In genomic region chr10:42761901-42762669, GRCm38 (mm10) we compare ENCODE assay signal across 8 mouse cellular contexts. TPM values are rescaled to one million over a fixed set of nuclear protein-coding genes. Genes with fewer than 3 reads are reported as not detected.
DNase-seq lines count a peak whose midpoint lies in the region; ATAC-seq and TF ChIP-seq lines count a peak whose summit lies in the region.

No protein-coding gene starts in this region.

- POLR2A ChIA-PET in Patski (lab: Charles Lee), result interaction anchor here (0.6 kb wide), 1 partner anchor 26 kb away, joined by 3 read pairs; no protein-coding TSS in a partner anchor

- H3ac ChIP-seq in C2C12 (ENCODE audit: control insufficient read depth, insufficient read length, low read depth), result peak overlapping the region; percentile 90

- peak overlapping the region; percentile 95 for H3K27ac ChIP-seq in embryonic facial prominence, embryonic 12.5 days
- H3K27ac ChIP-seq in heart, embryonic 12.5 days (ENCODE audit: poor library complexity, severe bottlenecking), result peak overlapping the region; percentile 91
- peak overlapping the region; percentile 95 for H3K27ac ChIP-seq in kidney, postnatal 0 days
- peak overlapping the region; percentile 95 for H3K27ac ChIP-seq in neural tube, embryonic 13.5 days (replicated peaks)

- peak overlapping the region; percentile 95 for H3K9ac ChIP-seq in embryonic facial prominence, embryonic 12.5 days
- H3K9ac ChIP-seq in heart, embryonic 12.5 days, result peak overlapping the region; percentile 94
- H3K9ac ChIP-seq in kidney, postnatal 0 days (ENCODE audit: low read depth, low read length), result peak overlapping the region; percentile 93
- H3K9ac ChIP-seq in neural tube, embryonic 13.5 days, result peak overlapping the region; percentile 97

- peaks cover 24% of the 10 kb centered on the region for H3K36me3 ChIP-seq in C2C12 (ENCODE audit: control insufficient read depth, insufficient read depth)
- H3K36me3 ChIP-seq in embryonic facial prominence, embryonic 12.5 days, result no peaks in the 10 kb centered on the region
- no peaks in the 10 kb centered on the region for H3K36me3 ChIP-seq in heart, embryonic 12.5 days
- H3K36me3 ChIP-seq in kidney, postnatal 0 days (ENCODE audit: insufficient read depth, low read length), result no peaks in the 10 kb centered on the region
- no peaks in the 10 kb centered on the region for H3K36me3 ChIP-seq in neural tube, embryonic 13.5 days

- TF ChIP-seq CTCF in C2C12 (IDR thresholded peaks at IDR 0.05; ENCODE audit: control insufficient read depth, insufficient read depth, insufficient read length) (no peak), Patski (IDR thresholded peaks at IDR 0.05) (no peak)
- no peak for TF ChIP-seq CTCF in kidney, postnatal 0 days (IDR thresholded peaks at IDR 0.05; ENCODE audit: low read depth)

- peak overlapping the region; percentile 97 for H3K4me3 ChIP-seq in C2C12 (ENCODE audit: insufficient read depth, poor library complexity, severe bottlenecking)
- H3K4me3 ChIP-seq in embryonic facial prominence, embryonic 12.5 days, result peak overlapping the region; percentile 93
- peak overlapping the region; percentile 73 for H3K4me3 ChIP-seq in heart, embryonic 12.5 days
- H3K4me3 ChIP-seq in kidney, postnatal 0 days (replicated peaks; ENCODE audit: low read depth, low read length), result peak overlapping the region; percentile 96
- peak overlapping the region; percentile 96 for H3K4me3 ChIP-seq in neural tube, embryonic 13.5 days

- no peak for DNase-seq in Patski (ENCODE audit: low read depth, low spot score)
- peak; percentile 85 for DNase-seq in kidney, postnatal 0 days (ENCODE audit: low spot score)
- peak; percentile 21 to 49 for DNase-seq in lung, adult 18-20 months
- peak; percentile 71 for DNase-seq in thymus, postnatal 25 days

- WGBS in embryonic facial prominence, embryonic 12.5 days, result 1% methylated on average over 66 of the region's 66 CpGs
- WGBS in heart, embryonic 12.5 days, result under 1% methylated on average over 65 of the region's 66 CpGs
- under 1% methylated on average over 61 of the region's 66 CpGs for WGBS in kidney, postnatal 0 days
- 0% methylated on average over 63 of the region's 66 CpGs for WGBS in neural tube, embryonic 13.5 days

- CTCF ChIA-PET in Patski (lab: Charles Lee), result interaction anchor here (1.0 kb wide), 1 partner anchor 101 kb away, joined by 3 read pairs; no protein-coding TSS in a partner anchor

- H3K4me1 ChIP-seq in embryonic facial prominence, embryonic 12.5 days, result peaks cover 18% of the 10 kb centered on the region
- H3K4me1 ChIP-seq in heart, embryonic 12.5 days (replicated peaks), result peaks cover 19% of the 10 kb centered on the region
- H3K4me1 ChIP-seq in kidney, postnatal 0 days (replicated peaks; ENCODE audit: insufficient read depth, low read length), result peaks cover 4% of the 10 kb centered on the region
- peaks cover 35% of the 10 kb centered on the region for H3K4me1 ChIP-seq in neural tube, embryonic 13.5 days (replicated peaks)

- H3K9me3 ChIP-seq in embryonic facial prominence, embryonic 12.5 days, result no peaks in the 10 kb centered on the region
- no peaks in the 10 kb centered on the region for H3K9me3 ChIP-seq in heart, embryonic 12.5 days (replicated peaks)
- no peaks in the 10 kb centered on the region for H3K9me3 ChIP-seq in kidney, postnatal 0 days (replicated peaks; ENCODE audit: low read length)
- H3K9me3 ChIP-seq in neural tube, embryonic 13.5 days, result no peaks in the 10 kb centered on the region

- H3K27me3 ChIP-seq in C2C12 (ENCODE audit: control insufficient read depth, insufficient read depth, insufficient read length) (no peaks in the 10 kb centered on the region), Patski (no peaks in the 10 kb centered on the region)
- no peaks in the 10 kb centered on the region for H3K27me3 ChIP-seq in embryonic facial prominence, embryonic 12.5 days
- H3K27me3 ChIP-seq in heart, embryonic 12.5 days (replicated peaks), result no peaks in the 10 kb centered on the region
- no peaks in the 10 kb centered on the region for H3K27me3 ChIP-seq in kidney, postnatal 0 days (ENCODE audit: insufficient read depth, low read length)
- H3K27me3 ChIP-seq in neural tube, embryonic 13.5 days, result no peaks in the 10 kb centered on the region

- peak overlapping the region; percentile 73 for H3K4me2 ChIP-seq in embryonic facial prominence, embryonic 12.5 days (replicated peaks)
- peak overlapping the region; percentile 88 for H3K4me2 ChIP-seq in heart, embryonic 12.5 days
- H3K4me2 ChIP-seq in kidney, postnatal 0 days (ENCODE audit: low read length), result peak overlapping the region; percentile 80
- H3K4me2 ChIP-seq in neural tube, embryonic 13.5 days, result peak overlapping the region; percentile 91

- H3K79me2 ChIP-seq in C2C12 (ENCODE audit: control insufficient read depth, insufficient read depth), result peaks cover 57% of the 10 kb centered on the region

- ATAC-seq in Patski, result peak; percentile 52
- peak; percentile 78 for ATAC-seq in embryonic facial prominence, embryonic 12.5 days (ENCODE audit: insufficient number of reproducible peaks, insufficient read depth, low FRiP score, low TSS enrichment)
- ATAC-seq in heart, embryonic 12.5 days (ENCODE audit: insufficient number of reproducible peaks, low FRiP score), result peak; percentile 82
- ATAC-seq in kidney, postnatal 0 days (replicated peaks; ENCODE audit: low FRiP score, low read depth), result peak; percentile 77
- peak; percentile 64 for ATAC-seq in neural tube, embryonic 13.5 days (ENCODE audit: low read depth)

- peaks cover 51% of the 10 kb centered on the region for H3K79me3 ChIP-seq in C2C12 (ENCODE audit: low read depth)

- in situ Hi-C loops in Patski (cut with MboI; ENCODE audit: low pct_unique_long_range_greater_than_20kb), result no loop called here

TF ChIP-seq in C2C12, 6 proteins besides CTCF, POLR2A, EP300 and RAD21:
- no peak for TF ChIP-seq FOSL1 (IDR thresholded peaks at IDR 0.05; ENCODE audit: insufficient read depth, low read length, poor library complexity, severe bottlenecking)
- no peak for TF ChIP-seq MYOG (IDR thresholded peaks at IDR 0.05; ENCODE audit: control insufficient read depth, extremely low read depth, insufficient read length)
- TF ChIP-seq MAX (IDR thresholded peaks at IDR 0.05), result no peak
- TF ChIP-seq USF1 (IDR thresholded peaks at IDR 0.05; ENCODE audit: low read depth), result no peak
- TF ChIP-seq MYOD1 (IDR thresholded peaks at IDR 0.05; ENCODE audit: control insufficient read depth, insufficient read length, low read depth), result no peak
- no peak for TF ChIP-seq CEBPB (IDR thresholded peaks at IDR 0.05; ENCODE audit: low read depth)

RNA-seq across cellular contexts. Expression of gene Sec63, which starts 0.8 kb away (rescaled TPM):
- polyA plus RNA-seq in C2C12 (2012; fragmentation: generic; extraction: Trizol) (22.1 TPM), Patski (2021) (94.1 TPM)
- 29.4 and 30.8 TPM in 2 replicates for polyA plus RNA-seq in embryonic facial prominence, embryonic 12.5 days (2016; fragmentation: Nextera tagmentation; extraction: Ambion mirVana)
- 19.5 and 21.0 TPM in 2 replicates for polyA plus RNA-seq in heart, embryonic 12.5 days (2016; fragmentation: Nextera tagmentation; extraction: Ambion mirVana)
- polyA plus RNA-seq in kidney, postnatal 0 days (2015; fragmentation: Nextera tagmentation; extraction: Ambion mirVana), result 17.6 and 17.7 TPM in 2 replicates
- 25.6 and 26.1 TPM in 2 replicates for polyA plus RNA-seq in neural tube, embryonic 13.5 days (2015; fragmentation: Nextera tagmentation; extraction: Ambion mirVana)
